Comparison of ENCODE assay signal across 26 mouse cellular contexts in the genomic region with DNA sequence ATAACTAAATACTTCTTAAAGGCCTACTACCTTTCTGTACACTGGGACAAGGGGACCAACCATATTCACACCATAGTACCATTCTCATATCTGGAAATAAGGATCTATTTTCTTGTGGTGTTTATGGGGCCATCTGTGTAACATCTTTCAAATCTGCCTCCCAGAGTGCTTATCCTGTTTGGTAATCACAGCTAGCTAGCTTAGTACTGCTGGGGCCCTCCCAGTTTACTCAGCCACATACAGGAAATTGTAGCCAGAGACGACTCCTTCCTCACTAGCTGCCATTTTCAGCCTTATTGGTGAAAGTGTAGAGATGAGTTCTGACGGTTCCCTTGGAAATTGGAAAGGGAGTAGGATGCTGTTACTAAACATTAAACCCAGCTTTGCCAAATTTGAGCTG. TPM values are rescaled to one million over a fixed set of nuclear protein-coding genes. Genes with fewer than 3 reads are reported as not detected.
DNase-seq lines count a peak whose midpoint lies in the region; ATAC-seq and TF ChIP-seq lines count a peak whose summit lies in the region.
"Had no signal": no experiment of that assay in that cellular context is flagged by ENCODE, and none has a peak within 500 bp of the region (broad histone marks: within the 10 kb centered on the region; RNA-seq: fewer than 3 reads in every experiment).

No protein-coding gene starts in this region.

- no peak overlapping the region for H3K4me2 ChIP-seq in kidney, embryonic 16.5 days (replicated peaks; ENCODE audit: low read depth, low read length)
- H3K4me2 ChIP-seq: embryonic facial prominence, embryonic 12.5 days; forebrain, embryonic 12.5 days had no signal

- no peak for ATAC-seq in kidney, embryonic 16.5 days (ENCODE audit: low FRiP score, low TSS enrichment)
- ATAC-seq in megakaryocyte, adult 5-6 weeks (ENCODE audit: poor library complexity, severe bottlenecking), result peak; percentile 68
- ATAC-seq: CD4-positive, CD25-positive, alpha-beta regulatory T cell, adult 4 months; forebrain, embryonic 14.5 days; forebrain, embryonic 16.5 days had no signal

- TF ChIP-seq POLR2A in kidney, adult 2 months (IDR thresholded peaks at IDR 0.05; ENCODE audit: low read depth, low read length), result no peak

- H3K4me1 ChIP-seq in kidney, adult 2 months (ENCODE audit: control insufficient read depth, insufficient read depth, low read length), result peaks cover 35% of the 10 kb centered on the region
- H3K4me1 ChIP-seq in kidney, embryonic 16.5 days (ENCODE audit: insufficient read depth, low read length), result peaks cover 35% of the 10 kb centered on the region

- H3K9me3 ChIP-seq in kidney, embryonic 16.5 days (ENCODE audit: low read length), result no peaks in the 10 kb centered on the region
- H3K9me3 ChIP-seq: embryonic facial prominence, embryonic 10.5 days; embryonic facial prominence, embryonic 12.5 days; forebrain, embryonic 12.5 days; G1E had no signal

- 27% methylated on average over 2 of the region's 2 CpGs for WGBS in kidney, adult 2 months
- 45% methylated on average over 2 of the region's 2 CpGs for WGBS in kidney, embryonic 16.5 days

- no peak overlapping the region for H3K9ac ChIP-seq in kidney, embryonic 16.5 days (replicated peaks; ENCODE audit: low read length)
- H3K9ac ChIP-seq: embryonic facial prominence, embryonic 12.5 days; forebrain, embryonic 12.5 days had no signal

- no peak for TF ChIP-seq CTCF in kidney, adult 2 months (conservative IDR thresholded peaks at IDR 0.05; ENCODE audit: insufficient read depth, insufficient read length, low read depth, low read length)
- TF ChIP-seq CTCF in layer of hippocampus, adult 2 months (conservative IDR thresholded peaks at IDR 0.05), result no peak

- H3K27ac ChIP-seq in kidney, adult 2 months (ENCODE audit: insufficient read depth, low read depth, low read length), result 0 out of 2 replicates have a peak overlapping the region, but pooled peaks have one; percentile 41
- H3K27ac ChIP-seq in kidney, embryonic 16.5 days (ENCODE audit: low read length), result no peak overlapping the region
- H3K27ac ChIP-seq in layer of hippocampus, adult 2 months, result no peak overlapping the region
- H3K27ac ChIP-seq: embryonic facial prominence, embryonic 10.5 days; embryonic facial prominence, embryonic 12.5 days; forebrain, embryonic 12.5 days had no signal

- no peaks in the 10 kb centered on the region for H3K36me3 ChIP-seq in kidney, adult 2 months (ENCODE audit: control insufficient read depth, insufficient read depth, low read length)
- 0 out of 2 replicates have a peak, but pooled peaks cover 2% of the 10 kb centered on the region for H3K36me3 ChIP-seq in kidney, embryonic 16.5 days (ENCODE audit: insufficient read depth, low read length)
- H3K36me3 ChIP-seq: embryonic facial prominence, embryonic 12.5 days had no signal

- no peaks in the 10 kb centered on the region for H3K27me3 ChIP-seq in kidney, adult 2 months (replicated peaks; ENCODE audit: control insufficient read depth, insufficient read depth, low read length)
- no peaks in the 10 kb centered on the region for H3K27me3 ChIP-seq in kidney, embryonic 16.5 days (ENCODE audit: insufficient read depth, low read length)
- H3K27me3 ChIP-seq: CH12.LX; embryonic facial prominence, embryonic 12.5 days; forebrain, embryonic 12.5 days had no signal

- no peak for DNase-seq in kidney, adult 2 months
- DNase-seq in 416B (ENCODE audit: low read depth) (peak; percentile 65), MN1 (ENCODE audit: low spot score) (peak; percentile 11)
- DNase-seq in layer of hippocampus, adult 2 months (ENCODE audit: low spot score in 2 of 2), result no peak
- no peak for DNase-seq in lung, postnatal 36 days
- DNase-seq in layer of hippocampus, postnatal 14 days (ENCODE audit: low spot score in 2 of 2), result no peak
- DNase-seq: adrenal gland, adult 2 months; adrenal gland, postnatal 10 days; adrenal gland, postnatal 25 days; B cell, adult 2 months; cerebellum, adult 11 months; cerebellum, adult 18-20 months; cerebellum, adult 8-10 months; cerebellum, adult 9-11 months; cerebellum, postnatal 14 days; cerebellum, postnatal 36 days had no signal

- H3K4me3 ChIP-seq in kidney, adult 2 months (ENCODE audit: insufficient read depth, low read depth, low read length), result no peak overlapping the region
- no peak overlapping the region for H3K4me3 ChIP-seq in kidney, embryonic 16.5 days (ENCODE audit: low read length)
- H3K4me3 ChIP-seq in layer of hippocampus, adult 2 months, result no peak overlapping the region
- H3K4me3 ChIP-seq: embryonic facial prominence, embryonic 10.5 days; embryonic facial prominence, embryonic 12.5 days; forebrain, embryonic 12.5 days had no signal

RNA-seq across cellular contexts. Expression of a gene that starts 43.8 kb away (rescaled TPM):
- polyA plus RNA-seq in kidney, adult 2 months (2012; rRNA removed), result 112 and 126 TPM in 2 replicates
- polyA plus RNA-seq in kidney, embryonic 16.5 days (2015; fragmentation: Nextera tagmentation; extraction: Ambion mirVana), result 40.9 and 42.9 TPM in 2 replicates
- 4.7 and 8.4 TPM in 2 replicates for total RNA-seq in megakaryocyte, adult 5-6 weeks (2015)
- total RNA-seq in megakaryocyte, adult 5-6 weeks (2017), result 15.1 and 15.2 TPM in 2 replicates
- total RNA-seq in layer of hippocampus, adult 2 months (2021), result 10 to 100 TPM; 46.7 to 48.6 TPM
- 10 to 100 TPM; 69.2 to 73.9 TPM for total RNA-seq in layer of hippocampus, postnatal 14 days (2021)

Comparison
In these comparisons a context has a peak if more than half of its experiments do, and no peak if none do; other contexts are left out.
1. DNase-seq: peak in 416B (single experiment) and MN1 (single experiment); none in kidney, adult 2 months (single experiment), layer of hippocampus, adult 2 months (0 of 2), lung, postnatal 36 days (single experiment) and layer of hippocampus, postnatal 14 days (0 of 2).